ENCODE assay signal across 16 mouse cellular contexts in the genomic region with DNA sequence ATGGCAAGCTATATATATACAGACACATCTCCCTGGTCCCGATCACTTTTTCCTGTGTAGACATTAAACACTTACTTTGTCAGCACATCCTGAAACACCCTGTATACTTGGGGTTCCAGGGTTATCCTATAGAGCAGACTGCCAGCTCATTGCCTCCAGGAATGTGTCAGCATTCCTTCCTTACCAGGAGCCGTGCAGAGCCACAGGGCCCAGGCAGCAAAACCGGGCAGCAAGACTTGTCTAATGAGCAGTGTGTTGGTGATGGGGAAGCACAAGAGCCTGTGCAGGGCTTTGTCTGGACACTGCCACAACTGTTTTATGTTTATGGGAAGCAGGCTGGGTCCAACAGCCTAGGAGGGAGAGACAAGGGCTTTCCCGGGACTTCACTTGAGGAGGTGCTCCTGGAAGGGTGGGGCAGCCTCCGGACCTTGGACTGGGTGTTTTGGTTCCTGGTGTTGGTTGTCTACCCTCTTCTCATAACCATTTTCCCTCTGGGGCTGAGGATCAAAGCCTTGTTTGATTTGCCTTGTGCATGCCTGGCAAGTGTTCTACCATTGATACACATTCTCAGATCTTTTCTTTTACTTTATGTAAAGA. TPM values are rescaled to one million over a fixed set of nuclear protein-coding genes. Genes with fewer than 3 reads are reported as not detected.
A peak's percentile ranks its signal among the peaks of the same experiment; 100 is the strongest.
DNase-seq lines count a peak whose midpoint lies in the region; ATAC-seq and TF ChIP-seq lines count a peak whose summit lies in the region.
"Had no signal": no experiment of that assay in that cellular context is flagged by ENCODE, and none has a peak within 500 bp of the region (broad histone marks: within the 10 kb centered on the region; RNA-seq: fewer than 3 reads in every experiment).

No protein-coding gene starts in this region.

- no peak overlapping the region for H3K4me3 ChIP-seq in heart, embryonic 15.5 days
- no peak overlapping the region for H3K4me3 ChIP-seq in lung, postnatal 0 days (ENCODE audit: low read depth, low read length)
- H3K4me3 ChIP-seq in intestine, embryonic 16.5 days (ENCODE audit: low read length) = no peak overlapping the region
- H3K4me3 ChIP-seq: erythroblast, embryonic 14.5 days; forebrain, embryonic 15.5 days; hindbrain, embryonic 13.5 days; midbrain, embryonic 13.5 days had no signal

- H3K27ac ChIP-seq in heart, embryonic 15.5 days = 0 out of 2 replicates have a peak overlapping the region, but pooled peaks have one; percentile 14
- H3K27ac ChIP-seq in lung, postnatal 0 days (ENCODE audit: low read length) = peak overlapping the region; percentile 68
- H3K27ac ChIP-seq in intestine, embryonic 16.5 days (ENCODE audit: low read length) = peak overlapping the region; percentile 96
- H3K27ac ChIP-seq: forebrain, embryonic 15.5 days; hindbrain, embryonic 13.5 days; midbrain, embryonic 13.5 days had no signal

- intact Hi-C loops in heart, postnatal 36 days (cut with DNase I) = no loop called here

- H3K9ac ChIP-seq in heart, embryonic 15.5 days = no peak overlapping the region
- no peak overlapping the region for H3K9ac ChIP-seq in lung, postnatal 0 days (replicated peaks; ENCODE audit: low read depth)
- H3K9ac ChIP-seq in intestine, embryonic 16.5 days (ENCODE audit: low read depth, low read length) = no peak overlapping the region; the same call in 1 of the 2 replicates
- H3K9ac ChIP-seq: forebrain, embryonic 15.5 days; hindbrain, embryonic 13.5 days; midbrain, embryonic 13.5 days had no signal

- 0 out of 2 replicates have a peak, but pooled peaks have one; percentile 23 for TF ChIP-seq EP300 in lung, postnatal 0 days (IDR thresholded peaks at IDR 0.05)

- no peaks in the 10 kb centered on the region for H3K27me3 ChIP-seq in heart, embryonic 15.5 days
- no peaks in the 10 kb centered on the region for H3K27me3 ChIP-seq in lung, postnatal 0 days (replicated peaks; ENCODE audit: insufficient read depth, low read length)
- no peaks in the 10 kb centered on the region for H3K27me3 ChIP-seq in intestine, embryonic 16.5 days (replicated peaks; ENCODE audit: control insufficient read depth, insufficient read depth, low read length)
- H3K27me3 ChIP-seq: forebrain, embryonic 15.5 days; hindbrain, embryonic 13.5 days; midbrain, embryonic 13.5 days had no signal

- H3K4me1 ChIP-seq in heart, embryonic 15.5 days (replicated peaks) = peaks cover 17% of the 10 kb centered on the region
- H3K4me1 ChIP-seq in lung, postnatal 0 days (ENCODE audit: insufficient read depth, low read depth, low read length) = no peaks in the 10 kb centered on the region
- H3K4me1 ChIP-seq in intestine, embryonic 16.5 days (ENCODE audit: control insufficient read depth, insufficient read depth, low read length) = peaks cover 33% of the 10 kb centered on the region
- H3K4me1 ChIP-seq: forebrain, embryonic 15.5 days; hindbrain, embryonic 13.5 days; midbrain, embryonic 13.5 days had no signal

- no peak for DNase-seq in heart, postnatal 36 days
- DNase-seq in lung, postnatal 0 days (ENCODE audit: low spot score) = peak; percentile 23
- DNase-seq in lung, postnatal 10 days = no peak
- DNase-seq in yolk sac, embryonic 10.5 days (ENCODE audit: low spot score) = peak; percentile 61
- DNase-seq in right cerebral cortex, postnatal 10 days (ENCODE audit: low spot score in 2 of 2) = no peak
- no peak for DNase-seq in cerebellum, adult 11-12 months
- DNase-seq: adrenal gland, postnatal 25 days; cerebellum, postnatal 14 days; right cerebral cortex, adult 18-20 months had no signal

- WGBS in heart, embryonic 15.5 days = 34% methylated on average over 5 of the region's 5 CpGs
- 19% methylated on average over 5 of the region's 5 CpGs for WGBS in lung, postnatal 0 days
- 29% methylated on average over 5 of the region's 5 CpGs for WGBS in intestine, embryonic 16.5 days

- H3K4me2 ChIP-seq in heart, embryonic 15.5 days = no peak overlapping the region
- H3K4me2 ChIP-seq in lung, postnatal 0 days (replicated peaks; ENCODE audit: low read depth, low read length) = 0 out of 2 replicates have a peak overlapping the region, but pooled peaks have one; percentile 14
- H3K4me2 ChIP-seq in intestine, embryonic 16.5 days (ENCODE audit: low read depth, low read length) = peak overlapping the region; percentile 36
- H3K4me2 ChIP-seq: forebrain, embryonic 15.5 days; hindbrain, embryonic 13.5 days; midbrain, embryonic 13.5 days had no signal

- no peaks in the 10 kb centered on the region for H3K9me3 ChIP-seq in heart, embryonic 15.5 days (replicated peaks)
- H3K9me3 ChIP-seq in lung, postnatal 0 days (ENCODE audit: low read length) = no peaks in the 10 kb centered on the region
- no peaks in the 10 kb centered on the region for H3K9me3 ChIP-seq in intestine, embryonic 16.5 days (ENCODE audit: control insufficient read depth, low read length)
- H3K9me3 ChIP-seq: forebrain, embryonic 15.5 days; hindbrain, embryonic 13.5 days; midbrain, embryonic 13.5 days had no signal

- 0 out of 2 replicates have a peak, but pooled peaks have one; percentile 23 for ATAC-seq in heart, embryonic 15.5 days (replicated peaks; ENCODE audit: insufficient number of reproducible peaks, insufficient read depth, low FRiP score, low read depth)
- peak; percentile 16; the same call in 1 of the 2 replicates for ATAC-seq in lung, postnatal 0 days
- peak; percentile 74 for ATAC-seq in intestine, embryonic 16.5 days
- ATAC-seq: activated CD4-positive, CD25-positive, alpha-beta regulatory T cell, adult 4 months; forebrain, embryonic 15.5 days; midbrain, embryonic 13.5 days had no signal

- H3K36me3 ChIP-seq in heart, embryonic 15.5 days = no peaks in the 10 kb centered on the region
- no peaks in the 10 kb centered on the region for H3K36me3 ChIP-seq in lung, postnatal 0 days (ENCODE audit: insufficient read depth, low read length)
- H3K36me3 ChIP-seq in intestine, embryonic 16.5 days (ENCODE audit: control insufficient read depth, insufficient read depth, low read length) = no peaks in the 10 kb centered on the region
- H3K36me3 ChIP-seq: forebrain, embryonic 15.5 days; hindbrain, embryonic 13.5 days; midbrain, embryonic 13.5 days had no signal

- TF ChIP-seq CTCF in lung, postnatal 0 days (IDR thresholded peaks at IDR 0.05) = no peak

RNA-seq across cellular contexts. Expression of a gene that starts 10.1 kb away (rescaled TPM):
- 7.3 and 10.7 TPM in 2 replicates for polyA plus RNA-seq in heart, embryonic 15.5 days (2015; fragmentation: Nextera tagmentation; extraction: Ambion mirVana)
- 1 to 10 TPM; 5.4 to 8.8 TPM for total RNA-seq in heart, postnatal 36 days (2021)
- polyA plus RNA-seq in lung, postnatal 0 days (2015; fragmentation: Nextera tagmentation; extraction: Ambion mirVana) = 121 and 127 TPM in 2 replicates
- 108 and 129 TPM in 2 replicates for polyA plus RNA-seq in intestine, embryonic 16.5 days (2015; fragmentation: Nextera tagmentation; extraction: Ambion mirVana)

RNA-seq across cellular contexts. Expression of a gene that starts 36.9 kb away (rescaled TPM):
- polyA plus RNA-seq in heart, embryonic 15.5 days (2015; fragmentation: Nextera tagmentation; extraction: Ambion mirVana) = 623 and 771 TPM in 2 replicates
- total RNA-seq in heart, postnatal 36 days (2021) = 100 to 1,000 TPM; 268 to 306 TPM
- 646 and 687 TPM in 2 replicates for polyA plus RNA-seq in lung, postnatal 0 days (2015; fragmentation: Nextera tagmentation; extraction: Ambion mirVana)
- 1,842 and 2,069 TPM in 2 replicates for polyA plus RNA-seq in intestine, embryonic 16.5 days (2015; fragmentation: Nextera tagmentation; extraction: Ambion mirVana)

RNA-seq across cellular contexts. Expression of a gene that starts 37.0 kb away (rescaled TPM):
- 8.2 and 13.6 TPM in 2 replicates for polyA plus RNA-seq in heart, embryonic 15.5 days (2015; fragmentation: Nextera tagmentation; extraction: Ambion mirVana)
- total RNA-seq in heart, postnatal 36 days (2021) = 1 to 10 TPM; 4.3 to 7.5 TPM
- polyA plus RNA-seq in lung, postnatal 0 days (2015; fragmentation: Nextera tagmentation; extraction: Ambion mirVana) = 10.7 and 12.5 TPM in 2 replicates
- polyA plus RNA-seq in intestine, embryonic 16.5 days (2015; fragmentation: Nextera tagmentation; extraction: Ambion mirVana) = 13.2 and 14.6 TPM in 2 replicates
- polyA plus RNA-seq: erythroblast, embryonic 14.5 days had no signal

Comparison
In these comparisons a context has a peak if more than half of its experiments do, and no peak if none do; other contexts are left out.
1. DNase-seq: peak in lung, postnatal 0 days (single experiment) and yolk sac, embryonic 10.5 days (single experiment); none in heart, postnatal 36 days (0 of 2), lung, postnatal 10 days (single experiment), right cerebral cortex, postnatal 10 days (0 of 2) and cerebellum, adult 11-12 months (single experiment).
2. ATAC-seq: peak in every context shown above with its lines; median percentile 74 in intestine, embryonic 16.5 days; 23 in heart, embryonic 15.5 days; 16 in lung, postnatal 0 days.
3. H3K27ac ChIP-seq: peak in every context shown above with its lines; median percentile 96 in intestine, embryonic 16.5 days; 68 in lung, postnatal 0 days; 14 in heart, embryonic 15.5 days.